Mouse (Mus musculus): ENCODE results near the gene Gatm.

Gene Gatm

GRCm38 (mm10) chr2:122608820-122609219, 2.3 kb downstream of the Gatm start:
- no peak for DNase-seq (ENCODE audit: extremely low spot score)

- DNase-seq (ENCODE audit: extremely low spot score): no peak
Observed at GRCm38 (mm10) chr2:122605829-122606228, 5.3 kb downstream of the Gatm start.

GRCm38 (mm10) chr2:122601354-122601753, 9.7 kb downstream of the Gatm start:
- no peak for DNase-seq (ENCODE audit: extremely low spot score)

- no peak for DNase-seq (ENCODE audit: extremely low spot score)
Observed at GRCm38 (mm10) chr2:122599736-122600135, 11.4 kb downstream of the Gatm start.

DNA sequence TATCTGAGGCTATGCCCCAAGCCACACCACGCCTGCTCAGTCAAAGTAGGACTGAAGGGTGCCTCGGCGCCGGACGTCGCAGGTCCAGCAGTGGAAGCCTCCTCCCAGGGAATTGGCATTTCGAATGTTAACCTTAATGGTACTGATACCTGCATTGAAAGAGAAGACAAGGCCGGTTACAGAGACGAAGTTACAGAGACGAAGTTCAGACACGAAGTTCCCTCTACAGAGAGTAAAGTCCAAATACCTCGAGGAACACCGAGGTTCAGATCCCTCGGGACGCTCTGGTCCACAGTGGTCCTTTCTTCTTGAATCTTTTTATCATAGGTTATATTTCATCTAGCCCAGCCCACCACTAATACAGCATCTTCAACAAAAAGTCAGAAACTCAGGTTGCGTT, 15.6 kb downstream of the Gatm start:
- DNase-seq (ENCODE audit: extremely low spot score): no peak

GRCm38 (mm10) chr2:122591213-122591612, 19.9 kb downstream of the Gatm start:
- DNase-seq (ENCODE audit: extremely low spot score): no peak

GRCm38 (mm10) chr2:122590351-122590750, 20.8 kb downstream of the Gatm start:
- DNase-seq (ENCODE audit: extremely low spot score): no peak

DNA sequence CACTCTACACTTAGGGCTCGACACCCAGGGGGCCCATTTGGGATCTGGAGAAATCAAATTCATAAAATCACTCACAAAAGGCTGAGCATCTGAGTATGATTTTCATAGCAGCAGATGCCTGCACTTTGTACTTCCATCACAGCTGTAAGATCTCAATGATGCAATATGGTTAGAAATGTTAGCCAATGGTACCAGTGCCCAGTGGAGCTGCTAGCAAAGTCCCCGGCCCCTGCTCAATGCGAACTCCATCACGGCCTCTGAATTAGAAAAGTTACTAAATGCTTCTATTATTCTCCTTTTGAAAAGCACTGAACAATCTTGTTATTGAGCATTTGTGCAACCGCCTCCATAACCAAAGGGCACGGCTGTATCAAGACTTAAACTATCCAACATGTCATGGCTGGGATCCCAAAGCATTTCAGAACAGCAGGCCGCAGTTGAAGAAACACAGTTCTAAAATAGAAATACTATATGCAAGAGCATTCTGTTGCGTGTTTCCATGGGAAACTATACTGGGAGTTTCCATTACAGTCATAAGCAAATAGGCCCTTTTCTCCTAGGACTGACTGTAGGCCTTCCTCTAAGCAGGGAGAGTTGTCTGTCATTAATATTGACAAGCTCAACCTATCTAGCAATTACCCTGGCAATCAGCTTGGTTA, 23.1 kb downstream of the Gatm start:
- no peak for DNase-seq (ENCODE audit: extremely low spot score)

GRCm38 (mm10) chr2:122586258-122586657, 24.8 kb downstream of the Gatm start:
- DNase-seq (ENCODE audit: extremely low spot score): no peak

DNA sequence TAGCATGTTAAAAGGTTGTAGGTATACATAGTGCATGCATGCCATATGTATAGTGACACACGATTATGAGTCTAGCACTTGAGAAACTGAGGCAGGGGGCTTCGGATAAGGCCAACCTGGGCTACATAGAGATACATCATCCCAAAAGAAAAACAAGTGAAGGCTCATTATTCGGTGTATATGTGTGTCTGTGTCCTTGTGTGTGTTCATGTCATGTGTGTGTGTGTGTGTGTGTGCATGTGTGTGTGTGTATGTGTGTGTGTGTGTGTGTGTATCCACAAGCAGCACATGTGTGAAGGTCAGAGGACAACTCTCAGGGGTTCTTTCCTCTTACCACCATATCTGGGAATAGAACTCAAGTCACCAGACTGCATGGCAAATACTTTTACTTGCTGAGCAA, 28.8 kb downstream of the Gatm start:
- DNase-seq (ENCODE audit: extremely low spot score): no peak

GRCm38 (mm10) chr2:122581361-122582017, 29.6 kb downstream of the Gatm start:
- DNase-seq (ENCODE audit: extremely low spot score): no peak

- DNase-seq (ENCODE audit: extremely low spot score): no peak
Observed at GRCm38 (mm10) chr2:122580426-122580825, 30.7 kb downstream of the Gatm start.

DNA sequence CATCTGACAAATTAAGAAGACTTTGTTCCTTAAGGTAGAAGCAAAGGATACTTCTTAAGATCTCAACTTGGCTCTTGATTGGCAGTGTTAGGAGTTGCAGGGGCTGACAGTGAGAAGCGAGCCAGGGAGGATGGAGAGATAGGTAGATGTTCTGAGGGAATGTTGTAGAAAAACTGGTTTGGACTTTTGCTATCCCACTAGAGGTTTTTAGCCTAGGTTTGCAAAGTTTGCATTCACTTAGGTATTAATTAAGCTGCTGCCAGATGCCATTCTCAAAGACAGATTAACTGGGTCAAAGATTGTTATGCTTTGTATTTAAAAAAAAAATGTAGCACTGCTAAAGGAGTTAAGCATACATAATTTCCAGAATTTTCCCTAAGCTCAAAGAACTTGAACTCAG, 33.8 kb downstream of the Gatm start:
- DNase-seq (ENCODE audit: extremely low spot score): no peak

GRCm38 (mm10) chr2:122576295-122576694, 34.8 kb downstream of the Gatm start:
- DNase-seq (ENCODE audit: extremely low spot score): no peak

DNA sequence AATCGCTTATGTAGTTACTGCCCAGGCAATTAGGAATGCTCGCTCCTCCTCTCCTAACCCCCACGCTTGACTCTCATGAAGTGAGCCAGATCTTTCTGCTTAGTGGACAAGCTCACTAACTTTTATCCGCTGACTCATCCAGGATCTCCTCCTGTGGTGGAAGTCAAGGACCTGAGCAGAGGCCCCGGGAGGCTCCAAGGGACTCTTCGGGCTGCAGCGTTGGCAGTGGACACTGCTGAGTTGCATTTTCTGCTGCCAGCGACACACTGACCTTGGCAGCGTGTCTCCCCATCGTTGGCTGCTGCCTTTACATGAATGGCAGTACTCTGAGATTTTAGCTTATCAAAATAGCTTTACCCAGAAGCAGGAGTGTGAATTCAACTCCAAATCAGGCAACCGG, 35.6 kb downstream of the Gatm start:
- no peak for DNase-seq (ENCODE audit: extremely low spot score)

DNA sequence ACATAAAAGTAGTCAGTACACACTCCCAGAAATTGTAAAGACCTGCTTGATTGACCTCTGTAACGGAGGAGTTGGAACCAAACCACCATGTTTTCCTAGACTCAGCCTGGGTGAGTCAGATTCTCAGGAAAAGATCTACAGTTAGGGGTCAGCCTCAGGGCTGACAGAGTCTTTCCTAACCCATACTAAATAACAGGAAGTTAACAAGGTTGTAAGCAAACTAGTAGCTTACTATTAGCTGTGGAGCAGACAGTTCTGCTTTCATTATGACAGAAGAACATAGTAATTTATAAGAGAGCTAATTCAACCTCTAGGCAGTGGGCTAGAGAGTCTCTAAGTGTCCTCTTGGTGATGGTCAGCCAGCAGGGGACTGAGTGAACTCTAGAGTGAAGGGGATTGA, 38.7 kb downstream of the Gatm start:
- no peak for DNase-seq (ENCODE audit: extremely low spot score)

- no peak for DNase-seq (ENCODE audit: extremely low spot score)
Observed at GRCm38 (mm10) chr2:122571326-122571725, 39.8 kb downstream of the Gatm start.

DNA sequence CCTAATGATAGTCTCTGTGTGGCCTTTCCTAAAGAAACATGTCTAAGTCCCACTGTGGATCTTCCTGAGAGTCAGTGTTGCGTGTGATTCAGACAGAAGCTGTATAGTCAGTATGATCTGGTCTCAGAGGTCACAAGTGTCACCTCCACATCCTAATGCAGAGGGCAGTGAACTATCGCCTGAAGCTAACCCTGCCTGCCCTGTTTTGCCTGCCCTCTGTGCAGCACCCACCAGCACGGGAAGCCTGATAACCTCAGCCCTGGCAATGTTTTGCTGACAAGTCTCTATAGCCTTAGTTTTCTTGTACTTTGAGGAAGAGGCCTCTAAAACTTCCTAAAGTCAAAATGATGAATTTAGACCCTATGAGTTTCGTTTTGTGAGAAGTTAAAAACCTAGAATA, 40.7 kb downstream of the Gatm start:
- no peak for DNase-seq (ENCODE audit: extremely low spot score)

- DNase-seq (ENCODE audit: extremely low spot score): peak; percentile 51
Observed at GRCm38 (mm10) chr2:122569439-122569838, 41.7 kb downstream of the Gatm start.

GRCm38 (mm10) chr2:122562251-122562650, 48.9 kb downstream of the Gatm start:
- no peak for DNase-seq (ENCODE audit: extremely low spot score)

GRCm38 (mm10) chr2:122561221-122561620, 49.9 kb downstream of the Gatm start:
- DNase-seq (ENCODE audit: extremely low spot score): no peak

GRCm38 (mm10) chr2:122558317-122558716, 52.8 kb downstream of the Gatm start:
- DNase-seq (ENCODE audit: extremely low spot score): no peak
